Mouse (Mus musculus): ENCODE measurements around the gene Wfdc1.

Wfdc1 gene

DNA sequence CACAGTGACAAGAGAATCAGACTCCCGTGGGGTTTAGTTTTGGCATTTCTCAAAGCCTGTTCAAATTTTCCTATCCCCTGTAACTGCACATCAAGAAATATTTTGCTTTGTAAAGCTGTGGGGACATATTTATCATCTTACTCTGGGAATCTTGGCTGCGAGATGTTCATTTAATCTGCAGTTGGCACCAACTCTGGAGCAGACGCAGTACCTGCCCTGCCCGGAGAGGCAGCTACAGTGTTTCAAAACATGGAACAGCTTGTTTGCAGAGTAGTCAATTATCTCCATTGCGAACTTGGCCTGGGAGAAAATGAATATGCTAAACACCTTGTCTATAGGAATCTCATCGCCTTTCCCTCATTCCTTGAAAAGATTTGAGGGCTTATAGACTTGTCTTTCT lies 27.9 kb upstream of the Wfdc1 start:
- no peak for DNase-seq (ENCODE audit: low spot score in 2 of 2)

GRCm38 (mm10) chr8:119639798-119640197 lies 26.4 kb upstream of the Wfdc1 start:
- DNase-seq (ENCODE audit: low spot score in 2 of 2) = no peak

DNA sequence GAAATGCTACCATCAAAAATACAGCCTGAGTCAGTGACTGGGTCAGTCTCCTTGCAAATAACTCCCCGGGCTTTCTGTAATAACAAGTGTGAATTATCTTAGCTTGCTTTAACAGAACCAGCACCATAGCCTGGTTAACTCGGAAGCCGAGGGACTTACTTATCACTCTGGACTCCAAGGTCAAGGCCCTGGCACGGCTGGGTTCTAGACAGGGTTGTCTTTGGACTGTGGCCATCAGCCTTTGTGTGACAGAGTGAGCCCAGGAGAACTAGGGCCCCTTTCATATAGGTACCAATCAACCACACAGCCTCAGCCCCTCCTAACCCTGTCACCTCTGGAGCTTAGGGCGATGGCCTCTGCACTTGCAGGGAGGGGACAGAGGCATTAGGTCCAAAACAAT lies 25.1 kb upstream of the Wfdc1 start:
- no peak for DNase-seq (ENCODE audit: low spot score in 2 of 2)

GRCm38 (mm10) chr8:119642960-119643359 lies 23.2 kb upstream of the Wfdc1 start:
- no peak for DNase-seq (ENCODE audit: low spot score in 2 of 2)

GRCm38 (mm10) chr8:119644429-119644960 lies 21.7 kb upstream of the Wfdc1 start:
- DNase-seq (ENCODE audit: low spot score in 2 of 2) = no peak

DNA sequence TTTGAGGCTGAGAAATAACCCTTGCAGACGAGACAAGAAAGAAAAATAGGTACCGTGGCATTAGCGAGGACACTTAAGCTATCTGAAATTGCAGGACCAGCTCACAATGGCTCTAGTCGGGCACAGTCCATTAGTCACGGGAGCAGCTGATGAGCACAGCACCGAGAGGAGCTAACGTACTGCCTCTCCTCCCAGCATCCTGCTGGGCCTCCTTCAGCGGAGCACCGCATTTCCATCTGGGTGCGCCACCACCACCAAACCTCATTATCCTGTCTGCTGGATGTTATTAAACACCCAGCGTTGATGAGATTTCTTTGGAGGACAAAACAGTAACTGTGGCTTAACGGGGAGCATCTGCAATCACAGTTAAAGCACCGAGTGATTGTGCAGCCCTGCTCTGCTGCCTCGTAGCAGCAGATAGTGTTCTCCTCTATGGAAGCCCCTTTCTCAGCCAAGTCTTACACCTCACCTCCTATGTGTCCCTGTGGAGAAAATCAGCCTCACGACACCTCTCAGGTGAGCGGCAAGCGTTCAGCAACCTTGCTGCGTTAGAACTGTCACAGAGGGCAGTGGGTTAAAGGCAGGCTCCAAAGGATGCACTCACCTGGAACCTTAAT lies 21.1 kb upstream of the Wfdc1 start:
- DNase-seq (ENCODE audit: low spot score in 2 of 2) = no peak

DNA sequence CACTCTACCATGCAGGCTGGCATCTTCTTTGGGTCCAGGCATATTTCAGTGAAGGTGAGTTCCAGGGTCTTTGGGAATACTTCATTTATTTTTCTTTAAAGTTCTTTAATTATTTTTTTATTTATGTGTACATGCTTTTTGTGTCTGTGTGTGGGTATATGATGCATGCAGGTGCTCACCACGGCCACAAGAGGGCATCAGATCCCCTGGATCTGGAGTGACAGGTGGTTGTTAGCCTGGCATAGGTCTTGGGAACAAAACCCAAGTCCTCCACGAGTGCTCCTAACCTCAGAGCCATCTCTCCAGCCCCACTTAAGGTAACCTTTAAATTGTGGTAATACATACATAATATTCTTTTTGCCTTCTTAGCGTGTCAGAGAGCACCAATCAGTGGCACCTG lies 20.0 kb upstream of the Wfdc1 start:
- no peak for DNase-seq (ENCODE audit: low spot score in 2 of 2)

DNA sequence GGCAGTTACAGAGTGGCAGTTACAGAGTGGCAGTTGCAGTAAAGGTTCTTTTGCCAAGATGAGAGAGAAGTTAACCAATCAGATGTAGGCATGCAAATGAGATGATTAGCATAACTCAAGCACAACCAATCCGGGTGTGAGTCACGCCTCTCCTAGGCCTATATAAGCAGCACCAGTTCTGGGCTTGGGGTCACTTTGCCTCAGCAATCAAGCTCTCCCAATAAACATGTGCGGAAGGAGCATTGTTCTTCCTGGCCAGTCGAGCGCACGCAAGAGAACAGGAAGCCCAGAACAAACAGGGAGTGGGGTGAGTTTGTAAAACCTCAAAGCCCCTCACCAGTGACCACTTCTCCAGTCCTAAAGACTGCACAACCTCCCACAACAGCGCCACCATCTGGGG lies 19.3 kb upstream of the Wfdc1 start:
- DNase-seq (ENCODE audit: low spot score in 2 of 2) = no peak

GRCm38 (mm10) chr8:119651324-119651723 lies 14.8 kb upstream of the Wfdc1 start:
- DNase-seq (ENCODE audit: low spot score in 2 of 2) = no peak

- no peak for DNase-seq (ENCODE audit: low spot score in 2 of 2)
Measured at GRCm38 (mm10) chr8:119656709-119657464, 9.3 kb upstream of the Wfdc1 start.

GRCm38 (mm10) chr8:119661081-119661480 lies 5.1 kb upstream of the Wfdc1 start:
- no peak for DNase-seq (ENCODE audit: low spot score in 2 of 2)

DNA sequence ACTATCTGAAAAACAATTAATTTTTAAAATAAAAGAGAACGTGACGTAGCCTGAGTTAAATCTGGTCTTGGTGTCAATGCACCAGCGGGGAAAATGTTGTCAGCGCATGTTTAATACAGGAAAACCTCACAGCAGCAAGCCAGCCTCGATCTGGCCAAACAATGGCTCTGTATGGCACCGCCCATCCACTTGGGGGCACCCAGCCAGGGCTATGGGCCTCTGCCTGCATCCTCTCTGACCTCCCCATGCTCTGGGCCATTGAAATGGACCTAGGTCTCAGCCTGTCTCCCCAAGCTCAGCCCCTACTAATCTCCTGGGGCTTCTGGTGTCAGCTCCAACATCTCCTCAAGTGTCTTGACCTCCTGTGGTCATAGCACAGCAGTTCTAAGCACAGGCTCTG lies 4.3 kb upstream of the Wfdc1 start:
- DNase-seq (ENCODE audit: low spot score in 2 of 2) = no peak

GRCm38 (mm10) chr8:119663440-119663839 lies 2.7 kb upstream of the Wfdc1 start:
- DNase-seq (ENCODE audit: low spot score in 2 of 2) = no peak

- no peak for DNase-seq (ENCODE audit: low spot score in 2 of 2)
Measured at GRCm38 (mm10) chr8:119665270-119665669, 895 bp upstream of the Wfdc1 start.

DNA sequence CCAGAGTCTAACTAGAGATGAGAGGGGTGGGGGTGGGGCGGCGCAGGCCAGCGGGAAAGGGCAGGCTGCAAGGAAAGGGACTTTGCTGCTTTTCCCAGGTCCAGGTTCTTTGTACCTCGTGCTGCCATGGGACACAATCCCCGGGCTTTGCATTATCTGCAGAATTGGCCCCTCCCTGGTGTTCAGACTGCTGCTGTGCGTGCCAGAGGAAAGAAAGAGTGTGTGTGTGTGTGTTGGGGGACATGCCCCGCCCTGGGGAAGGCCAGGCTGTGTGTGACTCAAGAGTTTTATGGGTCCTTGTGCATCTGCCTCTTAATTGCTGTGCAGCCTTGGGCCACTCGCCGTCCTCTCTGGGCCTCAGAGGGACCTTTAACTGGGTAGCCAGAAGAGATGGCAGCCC lies 2.3 kb downstream of the Wfdc1 start:
- DNase-seq (ENCODE audit: low spot score in 2 of 2) = no peak

DNA sequence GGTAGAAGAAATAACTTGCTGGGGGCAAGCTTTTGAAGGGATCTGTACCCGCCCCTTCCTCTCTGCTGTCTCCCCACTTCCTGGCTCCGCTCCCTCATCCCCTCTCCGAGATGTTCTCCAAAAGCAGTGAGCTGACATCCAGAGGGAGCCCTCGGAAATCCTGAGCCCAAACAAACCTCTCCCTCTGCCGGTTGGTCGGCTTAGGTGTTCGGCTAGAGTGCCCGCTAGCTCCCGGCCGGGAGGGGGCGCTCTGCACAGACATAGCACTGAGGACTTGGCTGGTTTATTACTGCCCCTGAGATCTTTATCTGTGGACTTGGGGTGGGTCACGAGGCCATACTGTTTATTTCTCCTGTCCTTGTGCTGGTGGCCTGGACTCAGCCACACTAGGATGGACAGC lies 3.1 kb downstream of the Wfdc1 start:
- DNase-seq (ENCODE audit: low spot score in 2 of 2) = no peak

- no peak for DNase-seq (ENCODE audit: low spot score in 2 of 2)
Measured at GRCm38 (mm10) chr8:119670419-119671091, 4.4 kb downstream of the Wfdc1 start.

DNA sequence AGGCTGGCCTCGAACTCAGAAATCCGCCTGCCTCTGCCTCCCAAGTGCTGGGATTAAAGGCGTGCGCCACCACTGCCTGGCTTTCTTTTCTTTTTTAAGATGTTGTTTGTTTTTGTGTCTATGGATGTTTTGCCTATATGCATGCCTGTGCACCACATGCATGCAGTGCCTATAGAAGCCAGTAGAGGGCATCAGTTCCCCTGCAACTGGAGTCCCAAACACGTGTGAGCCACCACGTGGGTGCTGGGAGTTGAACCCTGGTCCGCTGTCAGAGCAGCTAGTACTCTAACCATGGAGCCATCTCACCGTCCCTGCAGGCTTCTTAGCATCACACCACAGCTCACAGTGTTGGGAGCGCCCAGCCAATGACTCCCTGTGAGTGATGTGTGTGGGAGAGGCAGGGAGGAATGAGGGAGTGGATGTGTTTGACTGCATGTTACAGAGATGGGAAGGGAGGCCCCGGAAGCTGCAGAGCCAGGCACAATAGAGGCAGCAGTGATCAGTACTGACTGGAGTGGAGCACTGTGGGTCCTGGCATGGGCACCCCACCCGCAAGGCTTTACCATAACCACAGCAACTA lies 7.9 kb downstream of the Wfdc1 start:
- DNase-seq (ENCODE audit: low spot score in 2 of 2) = no peak

DNA sequence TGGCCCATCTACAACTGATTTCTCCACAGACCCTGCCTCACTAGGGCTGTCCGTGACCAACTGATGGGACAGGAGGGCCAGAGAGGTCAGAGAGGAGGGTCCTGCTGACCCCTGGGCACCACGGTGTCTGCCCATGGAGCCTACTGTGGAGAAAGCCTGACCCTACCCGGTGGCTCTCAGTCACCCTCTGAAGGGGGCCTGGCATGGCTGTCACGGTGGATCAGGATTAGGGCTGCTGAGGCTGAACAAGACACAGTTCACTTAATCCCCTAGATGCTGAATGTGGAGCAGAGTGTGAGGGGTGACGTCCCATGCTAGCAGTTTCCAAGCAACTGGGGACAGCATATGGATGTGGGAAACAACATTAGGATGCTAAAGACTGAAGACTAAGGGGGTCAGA lies 9.3 kb downstream of the Wfdc1 start:
- no peak for DNase-seq (ENCODE audit: low spot score in 2 of 2)

DNA sequence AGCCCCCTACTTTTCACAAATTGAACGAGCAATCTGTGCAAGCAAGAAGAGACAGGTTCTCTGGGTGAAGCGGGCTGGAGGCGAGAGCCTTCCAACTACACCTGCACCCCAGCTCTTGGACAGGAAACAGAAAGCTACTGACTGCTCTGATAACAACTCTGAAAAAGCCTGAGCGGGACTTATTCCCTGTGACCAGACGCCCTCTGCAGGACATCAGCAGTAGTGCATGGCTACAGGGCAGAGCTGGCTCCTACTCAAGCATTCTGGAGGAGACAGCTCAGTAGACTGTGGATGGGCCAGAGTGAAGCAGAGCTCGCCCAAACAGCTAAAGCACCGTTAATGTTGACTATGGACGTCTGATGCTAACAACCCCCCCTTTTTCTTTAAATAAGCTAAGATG lies 10.2 kb downstream of the Wfdc1 start:
- peak; percentile 56 to 72 for DNase-seq (ENCODE audit: low spot score in 2 of 2)

- no peak for DNase-seq (ENCODE audit: low spot score in 2 of 2)
Measured at GRCm38 (mm10) chr8:119678138-119678843, 12.1 kb downstream of the Wfdc1 start.

- no peak for DNase-seq (ENCODE audit: low spot score in 2 of 2)
Measured at GRCm38 (mm10) chr8:119679184-119679583, 13.0 kb downstream of the Wfdc1 start.

Measured in spleen, postnatal 14 days (tissue).